Mouse (Mus musculus): ENCODE measurements around the gene Prkd2.

DNA sequence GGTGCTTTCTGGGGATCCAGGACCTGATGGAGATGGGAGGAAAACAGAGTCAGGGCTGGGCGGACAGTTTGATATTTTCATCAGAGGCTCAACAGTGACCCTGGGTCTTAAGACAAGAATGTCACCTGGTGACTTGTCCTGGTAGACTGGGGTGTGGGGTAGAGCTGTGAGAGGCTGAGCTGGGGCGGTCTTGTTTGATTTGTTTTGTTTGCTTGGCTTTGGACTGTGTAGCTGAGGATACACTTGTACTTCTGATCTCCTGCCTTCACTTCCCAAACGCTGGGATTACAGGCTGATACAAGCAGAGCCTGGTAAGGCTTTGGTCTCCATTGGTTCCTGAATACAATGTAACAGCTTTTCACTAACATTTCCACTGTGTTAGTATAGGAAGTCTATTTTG lies 24.8 kb downstream of the Prkd2 start:
- TF ChIP-seq EP300 (IDR thresholded peaks at IDR 0.05; ENCODE audit: low read depth) = no peak
- TF ChIP-seq CTCF (IDR thresholded peaks at IDR 0.05; ENCODE audit: low read depth) = no peak

Measured in heart, postnatal 0 days (tissue).